Mouse (Mus musculus): ENCODE data around the gene Ndufs1. TPM values are rescaled to one million over a fixed set of nuclear protein-coding genes. Genes with fewer than 3 reads are reported as not detected.

Gene Ndufs1
- polyA plus RNA-seq, 1 experiment from 2014 or later, result 128 TPM

DNA sequence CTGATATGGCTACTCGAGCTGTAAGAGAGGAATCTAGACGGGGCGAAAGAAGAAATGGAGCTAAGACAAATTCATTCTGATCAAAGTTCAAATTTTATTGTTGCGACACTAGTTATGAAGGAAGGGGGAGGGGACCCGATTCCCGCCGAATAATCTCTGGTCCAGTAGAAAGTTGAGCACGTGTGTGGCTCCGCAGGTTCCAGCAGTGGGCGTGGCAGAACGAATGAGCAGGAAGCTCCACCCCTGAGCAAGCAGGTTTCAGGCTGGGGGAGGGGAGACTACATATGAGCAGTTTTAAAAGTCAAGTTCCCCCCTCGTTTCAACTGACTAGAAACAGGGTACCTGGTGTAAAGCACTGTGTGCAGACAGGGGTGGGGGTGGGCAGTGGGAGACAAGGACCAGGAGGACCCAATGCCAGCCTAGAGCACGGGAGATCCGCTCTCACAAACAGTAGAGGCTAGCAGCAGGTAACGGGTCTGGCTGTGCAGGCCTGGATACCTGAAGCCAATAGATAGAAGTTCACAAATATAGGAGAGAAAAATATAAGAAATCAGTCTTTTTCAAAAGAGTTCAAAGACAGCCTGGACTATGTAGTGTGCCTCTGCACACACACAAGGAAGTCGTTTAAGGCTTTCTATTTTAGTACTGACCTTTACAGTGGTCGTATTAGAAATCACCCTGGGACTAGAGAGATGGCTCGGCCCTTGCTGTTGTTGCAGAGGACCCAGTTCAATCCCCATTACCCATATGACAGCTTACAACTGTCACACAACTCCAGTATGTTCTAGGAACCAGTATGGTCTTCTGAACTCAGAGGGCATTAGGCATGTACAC lies 46.6 kb downstream of the Ndufs1 start:
- no peaks in the 10 kb centered on the region for H3K27me3 ChIP-seq (replicated peaks; ENCODE audit: control insufficient read depth, insufficient read depth, low read length)
- no peaks in the 10 kb centered on the region for H3K9me3 ChIP-seq (ENCODE audit: control insufficient read depth, low read length)
- H3K27ac ChIP-seq (ENCODE audit: low read length), result no peak overlapping the region
- H3K36me3 ChIP-seq (ENCODE audit: control insufficient read depth, insufficient read depth), result no peaks in the 10 kb centered on the region
- WGBS, result 26% methylated on average over 18 of the region's 18 CpGs
- H3K4me3 ChIP-seq (replicated peaks; ENCODE audit: low read length), result peak overlapping the region; percentile 22
- peak overlapping the region; percentile 49 for H3K4me2 ChIP-seq (ENCODE audit: low read length)
- H3K4me1 ChIP-seq (replicated peaks; ENCODE audit: control insufficient read depth, insufficient read depth, low read length), result peaks cover 3% of the 10 kb centered on the region; the same call in 1 of the 2 replicates
- no peak overlapping the region for H3K9ac ChIP-seq (replicated peaks; ENCODE audit: low read depth, low read length)
- 0 out of 2 replicates have a peak, but pooled peaks have one; percentile 26 for ATAC-seq

GRCm38 (mm10) chr1:63129273-63129672 lies 47.4 kb downstream of the Ndufs1 start:
- Histone ChIP-seq H3K9me3 (ENCODE audit: control insufficient read depth, low read length) (no peaks in the 10 kb centered on the region), H3K27me3 (replicated peaks; ENCODE audit: control insufficient read depth, insufficient read depth, low read length) (no peaks in the 10 kb centered on the region), H3K4me2 (ENCODE audit: low read length) (no peak overlapping the region), H3K4me1 (replicated peaks; ENCODE audit: control insufficient read depth, insufficient read depth, low read length) (peaks cover 3% of the 10 kb centered on the region; the same call in 1 of the 2 replicates), H3K9ac (replicated peaks; ENCODE audit: low read depth, low read length) (no peak overlapping the region), H3K27ac (ENCODE audit: low read length) (no peak overlapping the region), H3K36me3 (ENCODE audit: control insufficient read depth, insufficient read depth) (no peaks in the 10 kb centered on the region), H3K4me3 (replicated peaks; ENCODE audit: low read length) (no peak overlapping the region)
- no peak for ATAC-seq
- WGBS, result 29% methylated on average over 3 of the region's 3 CpGs

DNA sequence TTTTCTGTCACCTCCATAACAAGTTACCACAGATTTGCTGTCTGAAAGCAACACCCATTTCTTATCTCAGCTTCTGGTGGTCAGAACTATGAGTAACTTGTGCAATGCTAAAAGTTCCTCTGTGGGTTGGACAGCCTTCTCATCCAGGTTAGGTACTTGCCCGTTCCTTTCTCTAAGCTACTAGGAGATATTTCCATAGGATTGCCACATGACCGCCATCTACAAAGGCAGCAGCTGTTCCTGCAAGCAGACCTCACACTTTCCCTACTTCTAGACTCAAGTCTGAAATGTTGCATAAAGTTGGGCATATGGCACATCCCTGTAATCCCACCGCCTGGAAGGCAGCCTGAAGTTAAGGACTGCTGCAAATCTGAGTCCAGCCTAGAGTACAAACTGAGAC lies 50.4 kb downstream of the Ndufs1 start:
- peaks cover 3% of the 10 kb centered on the region; the same call in 1 of the 2 replicates for H3K4me1 ChIP-seq (replicated peaks; ENCODE audit: control insufficient read depth, insufficient read depth, low read length)
- H3K9me3 ChIP-seq (ENCODE audit: control insufficient read depth, low read length), result no peaks in the 10 kb centered on the region
- no peak overlapping the region for H3K4me3 ChIP-seq (replicated peaks; ENCODE audit: low read length)
- WGBS, result 81% methylated on average over 3 of the region's 3 CpGs
- no peaks in the 10 kb centered on the region for H3K27me3 ChIP-seq (replicated peaks; ENCODE audit: control insufficient read depth, insufficient read depth, low read length)
- no peak overlapping the region for H3K27ac ChIP-seq (ENCODE audit: low read length)
- H3K9ac ChIP-seq (replicated peaks; ENCODE audit: low read depth, low read length), result no peak overlapping the region
- no peak overlapping the region for H3K4me2 ChIP-seq (ENCODE audit: low read length)
- H3K36me3 ChIP-seq (ENCODE audit: control insufficient read depth, insufficient read depth), result no peaks in the 10 kb centered on the region; the same call in none of the 2 replicates
- ATAC-seq, result no peak

DNA sequence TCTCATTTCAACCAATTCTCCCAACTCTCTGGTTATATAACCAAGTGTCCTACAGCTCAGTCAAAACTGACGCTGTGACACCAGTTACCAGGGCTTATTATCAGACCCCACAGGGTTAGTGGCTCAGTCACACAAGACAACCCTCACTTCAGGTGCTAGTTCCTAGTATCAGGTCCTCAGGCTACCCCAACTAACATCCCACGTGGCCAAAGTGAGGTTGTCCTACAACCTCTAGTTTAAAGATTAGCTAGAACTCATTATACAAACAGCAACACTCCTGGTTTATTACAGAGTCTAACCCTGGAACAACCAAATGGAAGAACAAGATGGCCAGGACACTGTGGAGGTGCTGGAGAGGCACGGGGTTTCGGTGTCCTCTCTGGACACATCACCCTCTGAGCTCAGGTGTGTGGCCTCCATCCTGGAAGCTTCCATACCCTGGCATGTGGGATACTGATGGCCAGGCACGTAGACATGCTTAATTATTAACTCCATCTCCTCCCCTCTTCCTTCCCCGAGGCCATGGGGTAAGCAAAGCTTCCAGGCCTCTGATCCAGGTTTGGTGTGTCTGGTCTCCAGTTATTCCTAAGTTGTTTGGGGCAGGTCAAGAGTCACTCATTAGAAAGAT lies 52.7 kb downstream of the Ndufs1 start:
- no peak overlapping the region for H3K27ac ChIP-seq (ENCODE audit: low read length)
- peaks cover 4% of the 10 kb centered on the region for H3K36me3 ChIP-seq (ENCODE audit: control insufficient read depth, insufficient read depth)
- no peak overlapping the region for H3K9ac ChIP-seq (replicated peaks; ENCODE audit: low read depth, low read length)
- H3K4me2 ChIP-seq (ENCODE audit: low read length), result no peak overlapping the region
- no peaks in the 10 kb centered on the region for H3K4me1 ChIP-seq (replicated peaks; ENCODE audit: control insufficient read depth, insufficient read depth, low read length)
- WGBS, result 95% methylated on average over 6 of the region's 6 CpGs
- H3K9me3 ChIP-seq (ENCODE audit: control insufficient read depth, low read length), result no peaks in the 10 kb centered on the region
- H3K4me3 ChIP-seq (replicated peaks; ENCODE audit: low read length), result no peak overlapping the region
- ATAC-seq, result no peak
- no peaks in the 10 kb centered on the region for H3K27me3 ChIP-seq (replicated peaks; ENCODE audit: control insufficient read depth, insufficient read depth, low read length)

GRCm38 (mm10) chr1:63122005-63122404 lies 54.6 kb downstream of the Ndufs1 start:
- no peak for ATAC-seq
- 94% methylated on average over 6 of the region's 6 CpGs for WGBS
- Histone ChIP-seq H3K9ac (replicated peaks; ENCODE audit: low read depth, low read length) (no peak overlapping the region), H3K9me3 (ENCODE audit: control insufficient read depth, low read length) (no peaks in the 10 kb centered on the region), H3K27me3 (replicated peaks; ENCODE audit: control insufficient read depth, insufficient read depth, low read length) (no peaks in the 10 kb centered on the region), H3K27ac (ENCODE audit: low read length) (no peak overlapping the region), H3K36me3 (ENCODE audit: control insufficient read depth, insufficient read depth) (peaks cover 7% of the 10 kb centered on the region), H3K4me2 (ENCODE audit: low read length) (no peak overlapping the region), H3K4me3 (replicated peaks; ENCODE audit: low read length) (no peak overlapping the region), H3K4me1 (replicated peaks; ENCODE audit: control insufficient read depth, insufficient read depth, low read length) (no peaks in the 10 kb centered on the region)

GRCm38 (mm10) chr1:63120382-63120781 lies 56.3 kb downstream of the Ndufs1 start:
- 89% methylated on average over 2 of the region's 2 CpGs for WGBS

DNA sequence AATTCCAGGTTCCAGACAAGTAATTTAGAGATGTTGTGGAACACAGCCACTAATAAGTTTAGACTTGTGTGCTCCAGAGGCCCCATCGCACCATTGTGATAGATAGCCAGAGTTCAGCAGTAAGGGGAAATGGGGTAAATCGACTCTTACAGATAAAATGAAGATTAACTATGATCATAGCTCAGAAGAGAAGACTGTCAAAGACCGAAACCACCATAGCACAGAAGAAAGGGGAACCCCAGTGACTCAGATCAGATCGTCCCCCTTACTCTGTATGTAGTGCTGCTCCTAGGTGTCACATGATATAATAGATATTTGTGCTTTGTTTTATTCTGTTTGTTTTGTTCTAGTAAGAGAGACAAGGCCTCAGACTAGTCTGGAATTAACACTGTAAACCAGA lies 57.0 kb downstream of the Ndufs1 start:
- no peak overlapping the region for H3K9ac ChIP-seq (replicated peaks; ENCODE audit: low read depth, low read length)
- whole genome bisulfite sequencing, result 97% methylated on average over 4 of the region's 4 CpGs
- no peak overlapping the region for H3K27ac ChIP-seq (ENCODE audit: low read length)
- H3K4me1 ChIP-seq (replicated peaks; ENCODE audit: control insufficient read depth, insufficient read depth, low read length), result peaks cover 10% of the 10 kb centered on the region
- H3K4me2 ChIP-seq (ENCODE audit: low read length), result no peak overlapping the region
- H3K27me3 ChIP-seq (replicated peaks; ENCODE audit: control insufficient read depth, insufficient read depth, low read length), result no peaks in the 10 kb centered on the region
- peaks cover 7% of the 10 kb centered on the region for H3K36me3 ChIP-seq (ENCODE audit: control insufficient read depth, insufficient read depth)
- H3K4me3 ChIP-seq (replicated peaks; ENCODE audit: low read length), result no peak overlapping the region
- H3K9me3 ChIP-seq (ENCODE audit: control insufficient read depth, low read length), result no peaks in the 10 kb centered on the region
- no peak for ATAC-seq

More at GRCm38 (mm10) chr1:63120382-63120781, 56.3 kb downstream of the Ndufs1 start:
- no peak for ATAC-seq
- peaks cover 7% of the 10 kb centered on the region for H3K36me3 ChIP-seq (ENCODE audit: control insufficient read depth, insufficient read depth)
- H3K9me3 ChIP-seq (ENCODE audit: control insufficient read depth, low read length), result no peaks in the 10 kb centered on the region
- peaks cover 9% of the 10 kb centered on the region for H3K4me1 ChIP-seq (replicated peaks; ENCODE audit: control insufficient read depth, insufficient read depth, low read length)
- no peaks in the 10 kb centered on the region for H3K27me3 ChIP-seq (replicated peaks; ENCODE audit: control insufficient read depth, insufficient read depth, low read length)
- H3K9ac ChIP-seq (replicated peaks; ENCODE audit: low read depth, low read length), result no peak overlapping the region
- no peak overlapping the region for H3K4me3 ChIP-seq (replicated peaks; ENCODE audit: low read length)
- no peak overlapping the region for H3K4me2 ChIP-seq (ENCODE audit: low read length)
- H3K27ac ChIP-seq (ENCODE audit: low read length), result no peak overlapping the region

DNA sequence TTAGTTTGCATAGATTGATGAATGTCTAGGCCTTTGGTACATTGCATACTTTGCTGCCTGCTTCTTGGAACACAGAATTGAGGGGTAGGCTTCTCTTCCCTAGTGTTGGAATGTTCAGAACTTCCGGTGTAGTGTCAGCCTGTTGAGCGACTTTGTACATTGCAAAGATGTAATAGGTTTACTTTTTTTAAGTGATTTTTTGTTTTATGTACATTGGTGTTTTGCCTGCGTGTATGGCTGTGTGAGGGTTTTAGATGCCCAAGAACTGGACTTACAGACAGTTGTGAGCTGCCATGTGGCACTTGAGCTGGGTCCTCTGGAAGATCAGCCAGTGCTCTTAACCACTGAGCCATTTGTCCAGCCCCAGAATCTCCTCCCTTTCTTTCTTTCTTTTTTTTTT lies 61.1 kb downstream of the Ndufs1 start:
- no peak overlapping the region for H3K27ac ChIP-seq (ENCODE audit: low read length)
- H3K4me2 ChIP-seq (ENCODE audit: low read length), result peak overlapping the region; percentile 94
- peak overlapping the region; percentile 100; the same call in 1 of the 2 replicates for H3K9ac ChIP-seq (replicated peaks; ENCODE audit: low read depth, low read length)
- ATAC-seq, result no peak
- peak overlapping the region; percentile 90 for H3K4me3 ChIP-seq (replicated peaks; ENCODE audit: low read length)
- 0 out of 2 replicates have a peak, but pooled peaks cover 2% of the 10 kb centered on the region for H3K36me3 ChIP-seq (ENCODE audit: control insufficient read depth, insufficient read depth)
- H3K4me1 ChIP-seq (replicated peaks; ENCODE audit: control insufficient read depth, insufficient read depth, low read length), result peaks cover 24% of the 10 kb centered on the region
- WGBS, result 57% methylated on average over 3 of the region's 3 CpGs
- H3K9me3 ChIP-seq (ENCODE audit: control insufficient read depth, low read length), result no peaks in the 10 kb centered on the region
- H3K27me3 ChIP-seq (replicated peaks; ENCODE audit: control insufficient read depth, insufficient read depth, low read length), result no peaks in the 10 kb centered on the region

GRCm38 (mm10) chr1:63115096-63115495 lies 61.5 kb downstream of the Ndufs1 start:
- WGBS, result 6% methylated on average over 4 of the region's 4 CpGs
- H3K4me3 ChIP-seq (replicated peaks; ENCODE audit: low read length), result peak overlapping the region; percentile 90
- H3K36me3 ChIP-seq (ENCODE audit: control insufficient read depth, insufficient read depth), result 0 out of 2 replicates have a peak, but pooled peaks cover 2% of the 10 kb centered on the region
- H3K27me3 ChIP-seq (replicated peaks; ENCODE audit: control insufficient read depth, insufficient read depth, low read length), result no peaks in the 10 kb centered on the region
- H3K4me1 ChIP-seq (replicated peaks; ENCODE audit: control insufficient read depth, insufficient read depth, low read length), result peaks cover 27% of the 10 kb centered on the region
- H3K27ac ChIP-seq (ENCODE audit: low read length), result peak overlapping the region; percentile 86
- no peak for ATAC-seq
- H3K9ac ChIP-seq (replicated peaks; ENCODE audit: low read depth, low read length), result peak overlapping the region; percentile 100
- H3K9me3 ChIP-seq (ENCODE audit: control insufficient read depth, low read length), result no peaks in the 10 kb centered on the region
- H3K4me2 ChIP-seq (ENCODE audit: low read length), result peak overlapping the region; percentile 94

All from forebrain, embryonic 16.5 days (tissue).